Mouse (Mus musculus) cerebellum, adult 2 months (tissue): ENCODE measurements around the gene Vmn1r1.
"Not testable (repeated sequence)": the region's sequence is repeated elsewhere in the genome, so short reads cannot be mapped to it uniquely, and the experiment has no call there.

Experiments used
- CTCF ChIP-seq: fragments of 200-500 bp; IDR thresholded peaks from 2 replicates; pipeline ENCODE4 v1.5.1; 2011; ENCODE audit warnings: low read depth, mild to moderate bottlenecking, control low read depth, low read length, moderate library complexity, borderline replicate concordance; ENCODE audit not compliant: insufficient read depth
- POLR2A ChIP-seq: fragments of 200-500 bp; IDR thresholded peaks from 2 replicates; pipeline ENCODE4 v1.6.1; 2011; ENCODE audit warnings: low read length, control low read depth, borderline replicate concordance; ENCODE audit not compliant: insufficient read depth

GRCm38 (mm10) chr1:182170206-182170605 is 5.9 kb upstream of the Vmn1r1 start:
- TF ChIP-seq CTCF, POLR2A: not testable (repeated sequence)
